ENCODE assay signal across 10 mouse cellular contexts in the genomic region with DNA sequence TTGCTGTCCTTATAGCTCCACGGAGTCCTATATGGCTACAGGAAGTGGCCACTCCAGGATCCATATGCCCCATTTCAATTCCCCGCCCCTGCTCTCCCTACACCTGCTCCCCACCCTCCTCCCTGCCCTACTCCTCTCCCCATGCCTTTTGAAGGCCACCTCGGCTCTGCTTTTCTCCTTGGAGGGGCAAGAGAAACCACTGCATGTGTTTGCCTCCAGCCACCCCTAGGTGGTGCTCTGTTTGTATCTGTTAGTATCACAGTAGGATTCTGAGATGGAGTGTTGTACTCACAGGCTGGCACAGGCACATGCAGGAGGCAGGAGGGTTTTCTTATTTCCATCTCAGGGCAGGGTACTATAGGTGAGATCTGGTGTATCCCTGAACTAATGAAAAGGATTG.
DNase-seq lines count a peak whose midpoint lies in the region; ATAC-seq and TF ChIP-seq lines count a peak whose summit lies in the region.
"Had no signal": no experiment of that assay in that cellular context is flagged by ENCODE, and none has a peak within 500 bp of the region (broad histone marks: within the 10 kb centered on the region; RNA-seq: fewer than 3 reads in every experiment).

No protein-coding gene starts in this region.

- no peaks in the 10 kb centered on the region for H3K36me3 ChIP-seq in G1E (replicated peaks)
- H3K36me3 ChIP-seq in lung, embryonic 16.5 days (ENCODE audit: control insufficient read depth, insufficient read depth, low read length), result no peaks in the 10 kb centered on the region
- H3K36me3 ChIP-seq: embryonic facial prominence, embryonic 15.5 days had no signal

- no peaks in the 10 kb centered on the region for H3K4me1 ChIP-seq in G1E (ENCODE audit: insufficient read depth, low read depth, low read length)
- no peaks in the 10 kb centered on the region for H3K4me1 ChIP-seq in lung, embryonic 16.5 days (replicated peaks; ENCODE audit: control insufficient read depth, insufficient read depth, low read length)
- H3K4me1 ChIP-seq: embryonic facial prominence, embryonic 15.5 days had no signal

- no peak overlapping the region for H3K4me2 ChIP-seq in lung, embryonic 16.5 days (ENCODE audit: low read depth, low read length)
- H3K4me2 ChIP-seq: embryonic facial prominence, embryonic 15.5 days had no signal

- H3K4me3 ChIP-seq in G1E (ENCODE audit: low read depth, low read length), result no peak overlapping the region
- no peak overlapping the region for H3K4me3 ChIP-seq in lung, embryonic 16.5 days (ENCODE audit: low read length)
- H3K4me3 ChIP-seq: embryonic facial prominence, embryonic 15.5 days; megakaryocyte, embryonic 14.5 days had no signal

- TF ChIP-seq CTCF in G1E (IDR thresholded peaks at IDR 0.05; ENCODE audit: low read depth, low read length), result 0 out of 2 replicates have a peak, but pooled peaks have one; percentile 18

- no peak overlapping the region for H3K27ac ChIP-seq in lung, embryonic 16.5 days (ENCODE audit: low read length)
- H3K27ac ChIP-seq: embryonic facial prominence, embryonic 15.5 days had no signal

- peaks cover 4% of the 10 kb centered on the region for H3K27me3 ChIP-seq in G1E (ENCODE audit: insufficient read depth, low read length)
- no peaks in the 10 kb centered on the region for H3K27me3 ChIP-seq in lung, embryonic 16.5 days (ENCODE audit: control insufficient read depth, insufficient read depth, low read depth, low read length)

- no peaks in the 10 kb centered on the region for H3K9me3 ChIP-seq in G1E (replicated peaks)
- H3K9me3 ChIP-seq in lung, embryonic 16.5 days (ENCODE audit: control insufficient read depth, low read length), result no peaks in the 10 kb centered on the region
- H3K9me3 ChIP-seq: embryonic facial prominence, embryonic 15.5 days had no signal

- H3K9ac ChIP-seq in lung, embryonic 16.5 days (ENCODE audit: low read length), result no peak overlapping the region
- H3K9ac ChIP-seq: embryonic facial prominence, embryonic 15.5 days had no signal

- no peak for ATAC-seq in G1E (ENCODE audit: extremely low read depth, insufficient number of reproducible peaks, low FRiP score, poor library complexity, severe bottlenecking)
- ATAC-seq in lung, embryonic 16.5 days (ENCODE audit: low read depth), result peak; percentile 26; the same call in 1 of the 2 replicates
- no peak for ATAC-seq in inflammation-experienced regulatory T-cells, adult 6 months

- WGBS in lung, embryonic 16.5 days, result 34% methylated on average over 3 of the region's 3 CpGs

- DNase-seq in 3T3-L1 (ENCODE audit: low read depth, low spot score), result peak; percentile 59
- no peak for DNase-seq in G1E (ENCODE audit: low spot score)
- peak; percentile 53 for DNase-seq in cerebellum, adult 8-10 months
- peak; percentile 35 to 51 for DNase-seq in frontal cortex, postnatal 10 days (ENCODE audit: low spot score in 2 of 2)
- DNase-seq in kidney, postnatal 36 days, result peak; percentile 31 to 73
- peak; percentile 34 for DNase-seq in ovary, postnatal 14 days (ENCODE audit: low spot score)
